8 mouse cellular contexts compared by ENCODE assay signal in genomic region chr17:12205015-12205693, GRCm38 (mm10).
DNase-seq lines count a peak whose midpoint lies in the region; ATAC-seq and TF ChIP-seq lines count a peak whose summit lies in the region.

No protein-coding gene starts in this region.

- no peak overlapping the region for H3K4me2 ChIP-seq in kidney, embryonic 14.5 days (replicated peaks; ENCODE audit: low read depth, low read length)
- H3K4me2 ChIP-seq in hindbrain, embryonic 13.5 days, result no peak overlapping the region

- no peak for TF ChIP-seq POLR2A in olfactory bulb, adult 2 months (IDR thresholded peaks at IDR 0.05; ENCODE audit: insufficient read depth, low read depth, low read length)

- ATAC-seq in kidney, embryonic 14.5 days (ENCODE audit: low FRiP score, low TSS enrichment), result peak; percentile 24
- no peak for ATAC-seq in hindbrain, embryonic 13.5 days (ENCODE audit: low FRiP score)

- no peaks in the 10 kb centered on the region for H3K27me3 ChIP-seq in kidney, embryonic 14.5 days (ENCODE audit: control insufficient read depth, insufficient read depth, low read length)
- no peaks in the 10 kb centered on the region for H3K27me3 ChIP-seq in hindbrain, embryonic 13.5 days

- 0 out of 2 replicates have a peak, but pooled peaks cover 1% of the 10 kb centered on the region for H3K36me3 ChIP-seq in kidney, embryonic 14.5 days (ENCODE audit: control insufficient read depth, insufficient read depth, low read length)
- H3K36me3 ChIP-seq in hindbrain, embryonic 13.5 days, result no peaks in the 10 kb centered on the region

- peak overlapping the region; percentile 42; the same call in 1 of the 2 replicates for H3K27ac ChIP-seq in kidney, embryonic 14.5 days (ENCODE audit: low read depth, low read length)
- peak overlapping the region; percentile 72; the same call in 1 of the 2 replicates for H3K27ac ChIP-seq in hindbrain, embryonic 13.5 days
- H3K27ac ChIP-seq in olfactory bulb, adult 2 months (ENCODE audit: insufficient read depth, low read depth, low read length), result peak overlapping the region; percentile 49; the same call in 1 of the 2 replicates

- no peak for TF ChIP-seq CTCF in olfactory bulb, adult 2 months (IDR thresholded peaks at IDR 0.05; ENCODE audit: insufficient read depth, low read depth, low read length)

- no peak overlapping the region for H3K9ac ChIP-seq in kidney, embryonic 14.5 days (ENCODE audit: low read depth, low read length)
- H3K9ac ChIP-seq in hindbrain, embryonic 13.5 days, result peak overlapping the region; percentile 9; the same call in 1 of the 2 replicates

- 55% methylated on average over 10 of the region's 10 CpGs for WGBS in kidney, embryonic 14.5 days
- WGBS in hindbrain, embryonic 13.5 days, result 67% methylated on average over 10 of the region's 10 CpGs
- 66% methylated on average over 10 of the region's 10 CpGs for WGBS in olfactory bulb, adult 2 months

- H3K9me3 ChIP-seq in kidney, embryonic 14.5 days (ENCODE audit: control insufficient read depth, low read length), result no peaks in the 10 kb centered on the region
- H3K9me3 ChIP-seq in hindbrain, embryonic 13.5 days, result no peaks in the 10 kb centered on the region

- H3K4me1 ChIP-seq in kidney, embryonic 14.5 days (ENCODE audit: control insufficient read depth, insufficient read depth, low read length), result peaks cover 23% of the 10 kb centered on the region
- peaks cover 59% of the 10 kb centered on the region for H3K4me1 ChIP-seq in hindbrain, embryonic 13.5 days (replicated peaks)
- peaks cover 49% of the 10 kb centered on the region for H3K4me1 ChIP-seq in olfactory bulb, adult 2 months (ENCODE audit: control insufficient read depth, insufficient read depth, low read length)

- DNase-seq in kidney, adult 18-20 months, result no peak
- DNase-seq in NIH3T3 (ENCODE audit: low read depth), result peak; percentile 26
- DNase-seq in testis, postnatal 10 days (ENCODE audit: low spot score), result no peak
- no peak for DNase-seq in adrenal gland, adult (ENCODE audit: inconsistent age in 2 of 2, low spot score in 1 of 2)
- DNase-seq in gastrocnemius, adult 8-10 months (ENCODE audit: low spot score in 2 of 2), result no peak

- H3K4me3 ChIP-seq in kidney, embryonic 14.5 days (ENCODE audit: low read length), result no peak overlapping the region
- H3K4me3 ChIP-seq in hindbrain, embryonic 13.5 days, result no peak overlapping the region
- H3K4me3 ChIP-seq in olfactory bulb, adult 2 months (ENCODE audit: insufficient read depth, low read depth, low read length), result no peak overlapping the region
